In genomic region chr19:57007291-57007690, GRCm38 (mm10) we compare ENCODE assay signal across 8 mouse cellular contexts. TPM values are rescaled to one million over a fixed set of nuclear protein-coding genes. Genes with fewer than 3 reads are reported as not detected.
DNase-seq lines count a peak whose midpoint lies in the region; ATAC-seq lines count a peak whose summit lies in the region.

No protein-coding gene starts in this region.

- H3K27me3 ChIP-seq in embryonic facial prominence, embryonic 14.5 days (replicated peaks; ENCODE audit: control insufficient read depth, insufficient read depth, low read length), result peaks cover 14% of the 10 kb centered on the region; the same call in 1 of the 2 replicates
- peaks cover 66% of the 10 kb centered on the region for H3K27me3 ChIP-seq in limb, embryonic 10.5 days (ENCODE audit: low read depth, poor library complexity, severe bottlenecking)
- peaks cover 10% of the 10 kb centered on the region for H3K27me3 ChIP-seq in midbrain, embryonic 16.5 days (ENCODE audit: control insufficient read depth, insufficient read depth, low read depth, low read length)

- H3K4me2 ChIP-seq in embryonic facial prominence, embryonic 14.5 days (ENCODE audit: low read depth, low read length), result peak overlapping the region; percentile 99
- H3K4me2 ChIP-seq in midbrain, embryonic 16.5 days (ENCODE audit: low read length), result peak overlapping the region; percentile 93

- peak; percentile 33 to 43 for DNase-seq in urinary bladder, adult 18-20 months (ENCODE audit: low spot score in 2 of 2)
- no peak for DNase-seq in urinary bladder, adult 2 months (ENCODE audit: low spot score)
- no peak for DNase-seq in embryonic facial prominence, embryonic 14.5 days (ENCODE audit: low spot score)
- DNase-seq in heart, postnatal 4 days, result peak; percentile 54
- DNase-seq in limb, embryonic 10.5 days (ENCODE audit: low spot score), result no peak
- no peak for DNase-seq in retina, embryonic 14.5 days (ENCODE audit: low spot score)

- no peak for ATAC-seq in embryonic facial prominence, embryonic 14.5 days (ENCODE audit: low read depth)
- ATAC-seq in midbrain, embryonic 16.5 days, result no peak
- no peak for ATAC-seq in erythroid progenitor cell, adult 5-6 weeks (replicated peaks; ENCODE audit: low FRiP score, poor library complexity, severe bottlenecking)

- H3K27ac ChIP-seq in embryonic facial prominence, embryonic 14.5 days (replicated peaks; ENCODE audit: low read depth, low read length), result no peak overlapping the region
- no peak overlapping the region for H3K27ac ChIP-seq in limb, embryonic 10.5 days
- no peak overlapping the region for H3K27ac ChIP-seq in midbrain, embryonic 16.5 days (ENCODE audit: low read length)

- H3K4me1 ChIP-seq in embryonic facial prominence, embryonic 14.5 days (ENCODE audit: control insufficient read depth, insufficient read depth, low read length), result peaks cover 17% of the 10 kb centered on the region
- peaks cover 51% of the 10 kb centered on the region for H3K4me1 ChIP-seq in limb, embryonic 10.5 days
- peaks cover 8% of the 10 kb centered on the region for H3K4me1 ChIP-seq in midbrain, embryonic 16.5 days (ENCODE audit: control insufficient read depth, insufficient read depth, low read length)

- 51% methylated on average over 16 of the region's 16 CpGs for WGBS in embryonic facial prominence, embryonic 14.5 days
- WGBS in limb, embryonic 10.5 days, result 72% methylated on average over 16 of the region's 16 CpGs
- WGBS in midbrain, embryonic 16.5 days, result 65% methylated on average over 16 of the region's 16 CpGs

- no peaks in the 10 kb centered on the region for H3K36me3 ChIP-seq in embryonic facial prominence, embryonic 14.5 days (ENCODE audit: control insufficient read depth, insufficient read depth, low read length)
- no peaks in the 10 kb centered on the region for H3K36me3 ChIP-seq in limb, embryonic 10.5 days
- no peaks in the 10 kb centered on the region for H3K36me3 ChIP-seq in midbrain, embryonic 16.5 days (ENCODE audit: control insufficient read depth, insufficient read depth, low read length)

- peak overlapping the region; percentile 60; the same call in 1 of the 2 replicates for H3K9ac ChIP-seq in embryonic facial prominence, embryonic 14.5 days (ENCODE audit: low read depth, low read length)
- peak overlapping the region; percentile 54; the same call in 1 of the 2 replicates for H3K9ac ChIP-seq in midbrain, embryonic 16.5 days (ENCODE audit: low read depth, low read length)

- H3K9me3 ChIP-seq in embryonic facial prominence, embryonic 14.5 days (ENCODE audit: control insufficient read depth, low read length), result no peaks in the 10 kb centered on the region
- no peaks in the 10 kb centered on the region for H3K9me3 ChIP-seq in limb, embryonic 10.5 days (replicated peaks)
- H3K9me3 ChIP-seq in midbrain, embryonic 16.5 days (replicated peaks; ENCODE audit: control insufficient read depth, low read length, poor library complexity, severe bottlenecking), result no peaks in the 10 kb centered on the region

- H3K4me3 ChIP-seq in embryonic facial prominence, embryonic 14.5 days (ENCODE audit: low read depth, low read length), result peak overlapping the region; percentile 58
- H3K4me3 ChIP-seq in limb, embryonic 10.5 days, result peak overlapping the region; percentile 63
- H3K4me3 ChIP-seq in midbrain, embryonic 16.5 days (ENCODE audit: low read depth, low read length), result peak overlapping the region; percentile 47

RNA-seq across cellular contexts. Expression of gene Afap1l2, which starts 0.7 kb away (rescaled TPM):
- polyA plus RNA-seq in urinary bladder, adult 2 months (2012; rRNA removed), result 11.4 and 12.2 TPM in 2 replicates
- 10.8 and 11.5 TPM in 2 replicates for polyA plus RNA-seq in embryonic facial prominence, embryonic 14.5 days (2014; fragmentation: Nextera tagmentation; extraction: Ambion mirVana)
- 10 to 100 TPM; 10.1 to 11.9 TPM for total RNA-seq in heart, postnatal 4 days (2021)
- 0.51 and 1.1 TPM in 2 replicates for polyA plus RNA-seq in limb, embryonic 10.5 days (2016; fragmentation: Nextera tagmentation; extraction: Ambion mirVana)
- 9.5 and 11.7 TPM in 2 replicates for polyA plus RNA-seq in midbrain, embryonic 16.5 days (2015; fragmentation: Nextera tagmentation; extraction: Ambion mirVana)
- total RNA-seq in erythroid progenitor cell, adult 5-6 weeks (2015; ENCODE audit: low replicate concordance), result not detected in 2 replicates
- total RNA-seq in erythroid progenitor cell, adult 5-6 weeks (2017; ENCODE audit: low replicate concordance), result not detected in 2 replicates

Comparison
In these comparisons a context has a peak if more than half of its experiments do, and no peak if none do; other contexts are left out.
1. DNase-seq: peak in urinary bladder, adult 18-20 months (2 of 2) and heart, postnatal 4 days (single experiment); none in urinary bladder, adult 2 months (single experiment), embryonic facial prominence, embryonic 14.5 days (single experiment), limb, embryonic 10.5 days (single experiment) and retina, embryonic 14.5 days (single experiment).
2. Peak in every context shown above with its lines, with median percentiles within 50 percentile points of each other: H3K4me3 ChIP-seq.